Mouse (Mus musculus) adipocyte (in vitro differentiated cells): Measurements from ENCODE around the gene Folr2.

ENCODE experiments used
- DNase-seq: peaks from one replicate; pipeline ENCODE4 v3.0.0-alpha.2; 2016; ENCODE audit warnings: low spot score

Gene Folr2

GRCm38 (mm10) chr7:101823758-101824630 lies 33.0 kb downstream of the Folr2 start:
- no peak for DNase-seq

- no peak for DNase-seq
These were observed 33.9 kb downstream of the Folr2 start for GRCm38 (mm10) chr7:101822836-101823757.

- DNase-seq, result no peak
These were observed 35.2 kb downstream of the Folr2 start for GRCm38 (mm10) chr7:101821571-101822501.

GRCm38 (mm10) chr7:101820295-101821030 lies 36.5 kb downstream of the Folr2 start:
- no peak for DNase-seq

- no peak for DNase-seq
These were observed 39.1 kb downstream of the Folr2 start, which contains the start of gene Phox2a for GRCm38 (mm10) chr7:101817861-101818401. TSS of gene Phox2a (plus strand) at chr7:101818313.
